ENCODE assay signal across 16 mouse cellular contexts in the genomic region with DNA sequence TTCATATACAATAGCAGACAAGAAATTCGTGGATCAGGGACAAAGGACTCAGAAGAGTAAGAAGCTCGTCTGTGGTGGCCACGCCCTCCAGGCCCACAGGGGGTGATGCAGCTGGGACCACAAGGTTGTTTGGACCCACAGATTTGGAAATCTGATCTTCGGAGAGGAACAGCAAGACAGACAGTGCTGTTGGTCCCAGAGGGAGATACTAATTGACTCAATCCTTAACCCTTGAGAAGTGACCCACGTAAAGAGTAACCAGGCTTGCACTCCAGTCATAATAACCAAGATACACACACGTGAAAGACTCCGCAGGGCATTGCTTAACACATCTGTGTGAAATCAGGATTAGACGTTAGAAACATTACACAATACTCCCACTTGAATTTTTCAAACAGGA. TPM values are rescaled to one million over a fixed set of nuclear protein-coding genes. Genes with fewer than 3 reads are reported as not detected.
"Had no signal": no experiment of that assay in that cellular context is flagged by ENCODE, and none has a peak within 500 bp of the region (broad histone marks: within the 10 kb centered on the region; RNA-seq: fewer than 3 reads in every experiment).

No protein-coding gene starts in this region.

- H3K4me3 ChIP-seq: left cerebral cortex, adult 2 months; limb, embryonic 15.5 days; liver, embryonic 12.5 days; lung, embryonic 15.5 days; midbrain, embryonic 15.5 days; neural tube, embryonic 12.5 days had no signal

- H3K27me3 ChIP-seq: limb, embryonic 15.5 days; liver, embryonic 12.5 days; lung, embryonic 15.5 days; midbrain, embryonic 15.5 days; neural tube, embryonic 12.5 days had no signal

- H3K27ac ChIP-seq: left cerebral cortex, adult 2 months; limb, embryonic 15.5 days; liver, embryonic 12.5 days; lung, embryonic 15.5 days; midbrain, embryonic 15.5 days; neural tube, embryonic 12.5 days had no signal

- H3K9me3 ChIP-seq: limb, embryonic 15.5 days; liver, embryonic 12.5 days; lung, embryonic 15.5 days; midbrain, embryonic 15.5 days; neural tube, embryonic 12.5 days had no signal

- DNase-seq: kidney, adult 8-10 months; kidney, postnatal 25 days; retina, postnatal 1 day; right cerebral cortex, postnatal 4 days; spleen, adult 18-20 months; thymus, adult 2 months; thymus, postnatal 25 days had no signal

- H3K4me2 ChIP-seq: limb, embryonic 15.5 days; liver, embryonic 12.5 days; lung, embryonic 15.5 days; midbrain, embryonic 11.5 days; midbrain, embryonic 15.5 days; neural tube, embryonic 12.5 days had no signal

- H3K9ac ChIP-seq: limb, embryonic 15.5 days; liver, embryonic 12.5 days; lung, embryonic 15.5 days; midbrain, embryonic 15.5 days; neural tube, embryonic 12.5 days had no signal

- ATAC-seq: liver, embryonic 12.5 days; midbrain, embryonic 15.5 days had no signal

RNA-seq across cellular contexts. Expression of a gene that starts 33.2 kb away (rescaled TPM):
- total RNA-seq: monocyte, adult 5-6 weeks; neutrophil, adult 5-6 weeks had no signal
